Mouse (Mus musculus): ENCODE results near the gene Trp53i13. TPM values are rescaled to one million over a fixed set of nuclear protein-coding genes. Genes with fewer than 3 reads are reported as not detected.

Trp53i13 gene
- polyA plus RNA-seq, 1 experiment from 2014 or later: 32.7 TPM

DNA sequence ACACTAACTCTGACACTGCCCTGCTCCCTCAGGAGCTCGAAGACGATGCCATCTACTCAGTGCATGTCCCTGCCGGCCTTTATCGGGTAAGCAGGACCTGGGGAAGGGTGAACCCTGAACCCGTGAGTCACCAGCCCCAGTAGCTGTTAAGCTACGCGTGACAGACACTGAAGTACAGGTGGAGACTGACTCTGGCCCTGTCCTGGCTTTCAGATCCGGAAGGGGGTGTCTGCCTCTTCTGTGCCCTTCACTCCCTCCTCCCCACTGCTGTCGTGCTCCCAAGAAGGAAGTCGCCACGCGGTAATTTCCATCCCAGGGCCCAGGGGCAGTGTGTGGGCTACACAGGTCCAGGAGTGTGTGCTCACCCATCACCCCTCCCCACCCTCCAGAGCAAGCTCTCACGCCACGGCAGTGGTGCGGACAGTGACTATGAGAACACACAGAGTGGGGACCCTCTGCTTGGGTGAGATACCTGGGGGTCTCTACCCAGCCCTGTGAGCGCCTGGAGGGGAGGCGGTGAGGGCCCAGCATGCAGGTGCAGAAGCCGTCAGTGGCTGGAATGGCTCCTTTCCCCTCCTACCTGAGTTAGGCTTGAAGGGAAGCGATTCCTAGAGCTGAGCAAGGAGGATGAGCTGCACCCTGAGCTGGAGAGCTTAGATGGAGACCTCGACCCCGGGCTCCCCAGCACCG lies 10.3 kb downstream of the Trp53i13 start:
- DNase-seq (ENCODE audit: extremely low spot score, low spot score): no peak
- Histone ChIP-seq H3K9me3 (no peaks in the 10 kb centered on the region), H3K27me3 (ENCODE audit: poor library complexity, severe bottlenecking) (peaks cover 8% of the 10 kb centered on the region; the same call in 1 of the 2 replicates), H3K27ac (no peak overlapping the region), H3K4me1 (peaks cover 40% of the 10 kb centered on the region), H3K36me3 (replicated peaks) (peaks cover 96% of the 10 kb centered on the region), H3K4me3 (no peak overlapping the region)
- 91% methylated on average over 22 of the region's 22 CpGs for WGBS

- peaks cover 8% of the 10 kb centered on the region; the same call in 1 of the 2 replicates for H3K27me3 ChIP-seq (ENCODE audit: poor library complexity, severe bottlenecking)
- no peak overlapping the region for H3K27ac ChIP-seq
- H3K9me3 ChIP-seq: no peaks in the 10 kb centered on the region
- peaks cover 98% of the 10 kb centered on the region for H3K36me3 ChIP-seq (replicated peaks)
- no peak for DNase-seq (ENCODE audit: extremely low spot score, low spot score)
- WGBS: 97% methylated on average over 19 of the region's 19 CpGs
- H3K4me3 ChIP-seq: no peak overlapping the region
- peaks cover 49% of the 10 kb centered on the region for H3K4me1 ChIP-seq
Measured at GRCm38 (mm10) chr11:77504377-77504776, 11.4 kb downstream of the Trp53i13 start.

- DNase-seq (ENCODE audit: extremely low spot score, low spot score): no peak
- no peak overlapping the region; the same call in 1 of the 2 replicates for H3K4me3 ChIP-seq
- H3K36me3 ChIP-seq (replicated peaks): peaks cover 98% of the 10 kb centered on the region
- peaks cover 53% of the 10 kb centered on the region for H3K4me1 ChIP-seq
- no peak overlapping the region for H3K27ac ChIP-seq
- no peaks in the 10 kb centered on the region for H3K9me3 ChIP-seq
- 63% methylated on average over 3 of the region's 3 CpGs for WGBS
- H3K27me3 ChIP-seq (ENCODE audit: poor library complexity, severe bottlenecking): peaks cover under 1% of the 10 kb centered on the region; the same call in 1 of the 2 replicates
Measured at GRCm38 (mm10) chr11:77503511-77503910, 12.3 kb downstream of the Trp53i13 start.

DNA sequence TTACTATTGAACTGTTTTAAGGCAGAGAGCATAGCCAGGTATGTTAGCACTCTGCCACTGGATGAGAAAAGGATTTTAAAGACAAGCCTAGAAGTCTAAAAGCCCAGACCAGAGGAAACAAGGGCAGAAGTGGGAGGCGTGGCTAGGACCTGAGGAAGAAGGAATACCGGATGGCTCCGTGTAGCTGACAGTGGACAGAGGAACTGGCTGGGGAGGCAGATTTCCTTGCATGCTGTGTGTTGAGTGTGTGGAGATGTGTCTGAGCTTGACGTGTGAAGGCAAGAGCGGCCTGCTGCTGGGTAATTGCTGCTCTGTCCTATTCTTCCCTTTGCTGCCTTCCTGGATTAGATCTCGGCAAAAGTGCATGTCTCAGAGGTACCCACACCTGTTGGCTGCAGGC lies 13.3 kb downstream of the Trp53i13 start:
- peaks cover 96% of the 10 kb centered on the region for H3K36me3 ChIP-seq (replicated peaks)
- 87% methylated on average over 6 of the region's 6 CpGs for WGBS

DNA sequence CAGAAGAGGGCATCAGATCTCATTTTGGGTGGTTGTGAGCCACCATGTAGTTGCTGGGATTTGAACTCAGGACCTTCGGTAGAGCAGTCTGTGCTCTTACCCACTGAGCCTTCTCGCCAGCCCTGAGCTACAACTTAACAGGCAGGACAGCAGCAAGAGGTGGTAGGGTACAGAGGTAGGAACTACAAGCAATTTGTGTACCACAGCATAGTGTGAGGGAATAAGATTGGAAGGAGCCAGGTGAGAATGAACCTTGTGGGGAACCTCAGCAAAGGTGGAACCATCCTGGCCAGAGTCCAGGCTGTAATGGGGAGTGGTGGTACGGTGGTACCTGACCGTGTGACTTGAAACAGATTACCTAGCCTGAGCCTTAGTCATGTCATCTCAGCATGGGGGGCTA lies 13.8 kb downstream of the Trp53i13 start:
- Histone ChIP-seq H3K27ac (no peak overlapping the region), H3K4me1 (peaks cover 54% of the 10 kb centered on the region), H3K9me3 (no peaks in the 10 kb centered on the region), H3K36me3 (replicated peaks) (peaks cover 90% of the 10 kb centered on the region), H3K27me3 (ENCODE audit: poor library complexity, severe bottlenecking) (no peaks in the 10 kb centered on the region), H3K4me3 (no peak overlapping the region)
- WGBS: 97% methylated on average over 4 of the region's 4 CpGs
- no peak for DNase-seq (ENCODE audit: extremely low spot score, low spot score)

More for the DNA sequence above, 13.3 kb downstream of the Trp53i13 start:
- H3K27me3 ChIP-seq (ENCODE audit: poor library complexity, severe bottlenecking): no peaks in the 10 kb centered on the region
- H3K27ac ChIP-seq: no peak overlapping the region
- no peak overlapping the region for H3K4me3 ChIP-seq
- no peak for DNase-seq (ENCODE audit: extremely low spot score, low spot score)
- peaks cover 54% of the 10 kb centered on the region for H3K4me1 ChIP-seq
- H3K9me3 ChIP-seq: no peaks in the 10 kb centered on the region

GRCm38 (mm10) chr11:77501392-77501791 lies 14.4 kb downstream of the Trp53i13 start:
- Histone ChIP-seq H3K4me1 (peaks cover 59% of the 10 kb centered on the region), H3K4me3 (no peak overlapping the region), H3K27me3 (ENCODE audit: poor library complexity, severe bottlenecking) (no peaks in the 10 kb centered on the region), H3K36me3 (replicated peaks) (peaks cover 87% of the 10 kb centered on the region), H3K9me3 (no peaks in the 10 kb centered on the region), H3K27ac (no peak overlapping the region)
- 34% methylated on average over 5 of the region's 5 CpGs for WGBS
- DNase-seq (ENCODE audit: extremely low spot score, low spot score): peak; percentile 61

DNA sequence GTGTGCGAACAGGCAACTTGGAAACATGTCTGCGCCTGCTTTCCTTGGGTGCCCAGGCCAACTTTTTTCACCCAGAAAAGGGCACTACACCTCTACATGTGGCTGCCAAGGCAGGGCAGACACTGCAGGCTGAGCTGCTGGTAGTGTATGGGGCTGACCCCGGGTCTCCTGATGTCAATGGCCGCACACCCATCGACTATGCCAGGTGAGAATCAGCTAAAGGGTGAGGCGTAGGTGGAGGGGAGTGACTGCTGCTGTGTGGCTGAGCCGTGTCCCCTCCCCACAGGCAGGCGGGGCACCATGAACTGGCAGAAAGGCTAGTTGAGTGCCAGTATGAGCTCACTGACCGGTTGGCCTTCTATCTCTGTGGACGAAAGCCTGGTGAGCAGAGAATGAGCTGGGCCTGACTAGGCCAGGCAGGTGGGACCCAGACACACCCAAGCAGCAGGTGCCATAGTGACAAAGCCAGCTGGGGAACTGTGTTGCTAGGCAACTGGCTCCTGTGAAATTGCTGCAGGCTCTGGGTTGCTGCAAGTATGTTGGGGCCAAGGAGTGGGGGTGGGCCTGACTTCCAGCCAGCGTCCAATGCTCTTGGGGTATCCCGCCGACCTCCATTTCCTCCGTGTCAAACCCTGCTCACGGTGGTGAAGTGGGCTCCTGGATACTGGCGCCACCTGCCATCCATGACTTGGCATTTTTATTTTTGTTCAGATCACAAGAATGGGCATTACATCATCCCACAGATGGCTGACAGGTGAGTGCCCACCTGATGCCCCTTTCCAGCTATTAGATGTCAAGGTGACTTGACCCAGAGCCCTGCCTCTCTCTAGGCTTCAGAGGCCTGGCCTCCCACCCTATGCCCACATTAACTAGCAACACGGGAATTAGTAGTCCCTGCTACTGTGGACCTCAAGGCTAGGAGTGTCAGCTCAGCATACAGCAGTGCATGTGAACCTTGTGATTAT lies 15.1 kb downstream of the Trp53i13 start:
- Histone ChIP-seq H3K9me3 (no peaks in the 10 kb centered on the region), H3K27me3 (ENCODE audit: poor library complexity, severe bottlenecking) (no peaks in the 10 kb centered on the region), H3K36me3 (replicated peaks) (peaks cover 84% of the 10 kb centered on the region), H3K4me3 (no peak overlapping the region), H3K27ac (peak overlapping the region; percentile 31; the same call in 1 of the 2 replicates), H3K4me1 (peaks cover 67% of the 10 kb centered on the region)
- DNase-seq (ENCODE audit: extremely low spot score, low spot score): no peak
- WGBS: 87% methylated on average over 17 of the region's 17 CpGs

- Histone ChIP-seq H3K9me3 (no peaks in the 10 kb centered on the region), H3K4me1 (peaks cover 79% of the 10 kb centered on the region), H3K27me3 (ENCODE audit: poor library complexity, severe bottlenecking) (no peaks in the 10 kb centered on the region), H3K27ac (peak overlapping the region; percentile 80; the same call in 1 of the 2 replicates), H3K4me3 (no peak overlapping the region), H3K36me3 (replicated peaks) (peaks cover 72% of the 10 kb centered on the region)
- WGBS: 89% methylated on average over 7 of the region's 7 CpGs
- DNase-seq (ENCODE audit: extremely low spot score, low spot score): no peak
Measured at GRCm38 (mm10) chr11:77499354-77499753, 16.4 kb downstream of the Trp53i13 start.

- 71% methylated on average over 12 of the region's 12 CpGs for WGBS
- DNase-seq (ENCODE audit: extremely low spot score, low spot score): no peak
- peak overlapping the region; percentile 80 for H3K27ac ChIP-seq
Measured at GRCm38 (mm10) chr11:77498261-77499139, 17.3 kb downstream of the Trp53i13 start.

DNA sequence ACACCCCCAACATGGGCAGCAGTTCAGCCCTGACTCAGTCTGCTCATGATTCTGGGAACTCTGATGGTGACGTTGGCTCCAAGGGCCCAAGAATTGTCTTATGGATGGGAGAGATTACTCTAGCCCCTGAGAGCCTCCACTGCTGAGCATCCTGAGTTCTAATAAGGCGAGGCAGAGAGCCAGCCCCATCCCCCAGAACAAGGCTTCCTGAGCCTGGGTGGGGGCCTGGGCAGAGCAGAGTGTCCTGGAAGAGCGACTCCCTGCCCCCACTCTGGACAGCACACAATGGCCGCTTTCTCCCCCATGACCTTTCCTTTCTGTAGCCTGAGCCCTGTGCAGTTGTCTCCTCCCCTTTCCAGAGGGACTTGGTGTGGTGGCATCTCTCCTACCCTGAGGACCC lies 17.9 kb downstream of the Trp53i13 start:
- 19% methylated on average over 4 of the region's 4 CpGs for WGBS
- DNase-seq (ENCODE audit: extremely low spot score, low spot score): no peak
- peaks cover 79% of the 10 kb centered on the region for H3K4me1 ChIP-seq
- H3K27ac ChIP-seq: peak overlapping the region; percentile 80
- peaks cover 57% of the 10 kb centered on the region for H3K36me3 ChIP-seq (replicated peaks)
- H3K27me3 ChIP-seq (ENCODE audit: poor library complexity, severe bottlenecking): no peaks in the 10 kb centered on the region
- peak overlapping the region; percentile 23; the same call in 1 of the 2 replicates for H3K4me3 ChIP-seq
- H3K9me3 ChIP-seq: no peaks in the 10 kb centered on the region

More at GRCm38 (mm10) chr11:77498261-77499139, 17.3 kb downstream of the Trp53i13 start:
- peaks cover 83% of the 10 kb centered on the region for H3K4me1 ChIP-seq
- no peaks in the 10 kb centered on the region for H3K9me3 ChIP-seq
- H3K4me3 ChIP-seq: peak overlapping the region; percentile 23; the same call in 1 of the 2 replicates
- H3K36me3 ChIP-seq (replicated peaks): peaks cover 64% of the 10 kb centered on the region
- no peaks in the 10 kb centered on the region for H3K27me3 ChIP-seq (ENCODE audit: poor library complexity, severe bottlenecking)

DNA sequence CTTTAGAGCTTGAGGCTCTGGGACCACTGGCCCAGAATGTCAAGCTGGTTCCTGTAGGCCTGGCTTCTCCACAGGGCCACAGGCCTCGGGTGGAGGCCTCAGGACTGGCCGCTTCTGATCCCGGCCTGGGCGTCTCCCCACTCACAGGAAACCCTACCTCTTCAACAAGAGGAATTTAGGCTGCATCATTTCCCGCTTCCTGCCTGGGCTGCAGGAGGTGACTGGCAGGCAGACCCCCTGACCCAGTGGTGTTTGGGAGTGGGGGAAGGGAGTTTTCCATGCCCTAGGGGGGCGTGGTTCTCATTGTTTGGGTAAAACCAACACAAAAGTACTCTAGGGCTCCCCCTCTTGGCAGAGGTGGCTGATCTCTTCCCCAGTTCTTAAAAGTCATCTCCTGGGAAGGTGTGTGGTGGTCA lies 18.4 kb downstream of the Trp53i13 start:
- H3K27me3 ChIP-seq (ENCODE audit: poor library complexity, severe bottlenecking): no peaks in the 10 kb centered on the region
- H3K4me3 ChIP-seq: peak overlapping the region; percentile 23
- peak overlapping the region; percentile 80 for H3K27ac ChIP-seq
- 10% methylated on average over 6 of the region's 6 CpGs for WGBS
- no peaks in the 10 kb centered on the region for H3K9me3 ChIP-seq
- H3K4me1 ChIP-seq: peaks cover 82% of the 10 kb centered on the region
- H3K36me3 ChIP-seq (replicated peaks): peaks cover 52% of the 10 kb centered on the region
- DNase-seq (ENCODE audit: extremely low spot score, low spot score): peak; percentile 76

DNA sequence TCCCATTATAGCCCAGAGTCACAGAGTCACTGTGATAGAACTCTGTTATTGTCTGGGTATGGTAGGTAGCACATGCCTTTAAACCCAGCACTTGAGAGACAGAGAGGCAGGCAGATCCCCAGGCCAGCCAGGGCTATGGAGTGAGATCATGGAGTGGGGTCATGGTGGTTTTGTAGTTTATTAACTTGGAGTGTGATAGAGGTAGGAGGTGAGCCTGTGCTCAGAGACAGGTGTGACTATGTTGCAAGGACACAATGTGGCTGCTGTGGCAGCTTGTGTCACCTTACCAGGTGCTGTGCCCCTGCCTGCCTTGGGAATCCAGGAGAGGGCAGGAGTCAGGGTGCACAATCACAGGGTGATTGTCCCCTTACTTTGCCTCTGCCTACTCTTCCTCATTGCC lies 20.3 kb downstream of the Trp53i13 start:
- Histone ChIP-seq H3K27me3 (ENCODE audit: poor library complexity, severe bottlenecking) (no peaks in the 10 kb centered on the region), H3K36me3 (replicated peaks) (peaks cover 34% of the 10 kb centered on the region), H3K4me3 (peak overlapping the region; percentile 95), H3K27ac (0 out of 2 replicates have a peak overlapping the region, but pooled peaks have one; percentile 12), H3K4me1 (peaks cover 91% of the 10 kb centered on the region), H3K9me3 (no peaks in the 10 kb centered on the region)
- no peak for DNase-seq (ENCODE audit: extremely low spot score, low spot score)
